Mouse (Mus musculus) brain, adult 2 months (tissue): Measurements from ENCODE around the gene Sult1a1.
A peak's percentile ranks its signal among the peaks of the same experiment; 100 is the strongest.

Experiments
- DNase-seq: peaks from one replicate; pipeline ENCODE4 v3.0.0; 2011; ENCODE audit warnings: low read depth, low spot score

Gene Sult1a1

GRCm38 (mm10) chr7:126663646-126664045, 12.6 kb downstream of the Sult1a1 start:
- no peak for DNase-seq

GRCm38 (mm10) chr7:126659771-126660170, 16.5 kb downstream of the Sult1a1 start:
- DNase-seq = no peak

GRCm38 (mm10) chr7:126657522-126657921, 18.7 kb downstream of the Sult1a1 start:
- DNase-seq = no peak

GRCm38 (mm10) chr7:126655695-126656094, 20.5 kb downstream of the Sult1a1 start:
- no peak for DNase-seq

GRCm38 (mm10) chr7:126653991-126654390, 22.2 kb downstream of the Sult1a1 start:
- DNase-seq = no peak

- no peak for DNase-seq
Measured at GRCm38 (mm10) chr7:126650852-126651251, 25.4 kb downstream of the Sult1a1 start.

GRCm38 (mm10) chr7:126649231-126650051, 26.8 kb downstream of the Sult1a1 start, which contains the start of gene Sgf29:
Sgf29 (plus strand) TSS chr7:126649309.
- peak; percentile 98 for DNase-seq

- DNase-seq = peak; percentile 35
Measured at GRCm38 (mm10) chr7:126648486-126648885, 27.7 kb downstream of the Sult1a1 start.

- DNase-seq = no peak
Measured at GRCm38 (mm10) chr7:126645708-126646107, 30.5 kb downstream of the Sult1a1 start.

GRCm38 (mm10) chr7:126644914-126645313, 31.3 kb downstream of the Sult1a1 start:
- no peak for DNase-seq

GRCm38 (mm10) chr7:126644345-126644744, 31.9 kb downstream of the Sult1a1 start:
- DNase-seq = no peak

GRCm38 (mm10) chr7:126643244-126643617, 33.0 kb downstream of the Sult1a1 start:
- peak; percentile 69 for DNase-seq

- DNase-seq = no peak
Measured at GRCm38 (mm10) chr7:126642545-126643243, 33.5 kb downstream of the Sult1a1 start.

GRCm38 (mm10) chr7:126636733-126637520, 39.3 kb downstream of the Sult1a1 start:
- peak; percentile 72 for DNase-seq

GRCm38 (mm10) chr7:126635375-126635774, 40.9 kb downstream of the Sult1a1 start:
- no peak for DNase-seq

GRCm38 (mm10) chr7:126632478-126632877, 43.8 kb downstream of the Sult1a1 start:
- no peak for DNase-seq

GRCm38 (mm10) chr7:126630824-126631518, 45.3 kb downstream of the Sult1a1 start, which contains the start of gene Nupr1:
Nupr1 (minus strand) TSS chr7:126630861.
- no peak for DNase-seq

GRCm38 (mm10) chr7:126629915-126630314, 46.3 kb downstream of the Sult1a1 start:
- no peak for DNase-seq

- peak; percentile 51 for DNase-seq
Measured at GRCm38 (mm10) chr7:126628111-126628510, 48.1 kb downstream of the Sult1a1 start.

- DNase-seq = no peak
Measured at GRCm38 (mm10) chr7:126625807-126626600, 50.2 kb downstream of the Sult1a1 start.
